Mouse (Mus musculus) gastrocnemius, adult 18-20 months (tissue): ENCODE measurements around the gene Zfp691. TPM values are rescaled to one million over a fixed set of nuclear protein-coding genes. Genes with fewer than 3 reads are reported as not detected.

Experiments used
- DNase-seq: peaks from one replicate; pipeline ENCODE4 v3.0.0; 2021; ENCODE audit warnings: low spot score
- long read RNA-seq, 2 experiments: library from polyadenylated mRNA; stranded (forward); transcript quantifications; one replicate each; pipeline ENCODE4 v2.0.0; 2021
- total RNA-seq, 2 experiments: library from RNA; stranded (reverse); gene quantifications; 2 replicates each; pipeline ENCODE4 v1.2.3; 2021

Zfp691 gene
- total RNA-seq, result 10 to 100 TPM; 18.5 TPM
- long read RNA-seq, experiment 1, transcript Zfp691-204 (2 exons, 1,721 nt), result major isoform, 6 of 11 reads
- long read RNA-seq, experiment 1, partial matches to known transcripts, result 0 of 11 reads
- long read RNA-seq, experiment 1, other reads (novel, unspliced or antisense), result 1 of 11 reads
- long read RNA-seq, experiment 2, partial matches to known transcripts, result 0 of 8 reads
- long read RNA-seq, experiment 2, other reads (novel, unspliced or antisense), result 4 of 8 reads

- DNase-seq, result peak; percentile 98
These were observed at the start of gene Zfp691 for GRCm38 (mm10) chr4:119173851-119174453. Zfp691 (minus strand) TSS chr4:119174195.

- DNase-seq, result no peak
These were observed 49.7 kb upstream of the Zfp691 start for GRCm38 (mm10) chr4:119223696-119224095.

- DNase-seq, result no peak
These were observed 44.2 kb upstream of the Zfp691 start, which contains the start of gene Tmem269 for GRCm38 (mm10) chr4:119218169-119218568. Tmem269 (minus strand) TSS chr4:119218217.

- no peak for DNase-seq
These were observed 42.7 kb upstream of the Zfp691 start for GRCm38 (mm10) chr4:119216667-119217066.

- DNase-seq, result peak; percentile 34
These were observed 30.7 kb upstream of the Zfp691 start for GRCm38 (mm10) chr4:119204672-119205071.

GRCm38 (mm10) chr4:119198105-119198504 is 24.1 kb upstream of the Zfp691 start:
- DNase-seq, result no peak

- no peak for DNase-seq
These were observed 21.8 kb upstream of the Zfp691 start for GRCm38 (mm10) chr4:119195582-119196320.

- DNase-seq, result peak; percentile 85
These were observed 21.1 kb upstream of the Zfp691 start, which contains the start of gene Svbp for GRCm38 (mm10) chr4:119194909-119195581. Svbp (plus strand) TSS chr4:119195306.

- DNase-seq, result no peak
These were observed 18.8 kb upstream of the Zfp691 start for GRCm38 (mm10) chr4:119192757-119193156.

GRCm38 (mm10) chr4:119191273-119191672 is 17.3 kb upstream of the Zfp691 start:
- no peak for DNase-seq

GRCm38 (mm10) chr4:119190618-119191017 is 16.6 kb upstream of the Zfp691 start:
- no peak for DNase-seq

GRCm38 (mm10) chr4:119189864-119190263 is 15.9 kb upstream of the Zfp691 start, which contains the start of gene Ermap:
Ermap (minus strand) TSS chr4:119190011.
- no peak for DNase-seq

- no peak for DNase-seq
These were observed 15.4 kb upstream of the Zfp691 start for GRCm38 (mm10) chr4:119189392-119189791.

- DNase-seq, result no peak
These were observed 14.2 kb upstream of the Zfp691 start for GRCm38 (mm10) chr4:119188060-119188785.

- DNase-seq, result no peak
These were observed 11.8 kb upstream of the Zfp691 start for GRCm38 (mm10) chr4:119185771-119186170.

GRCm38 (mm10) chr4:119183525-119183924 is 9.5 kb upstream of the Zfp691 start:
- no peak for DNase-seq

GRCm38 (mm10) chr4:119181456-119181855 is 7.5 kb upstream of the Zfp691 start:
- no peak for DNase-seq

- no peak for DNase-seq
These were observed 6.2 kb upstream of the Zfp691 start for GRCm38 (mm10) chr4:119180133-119180707.

GRCm38 (mm10) chr4:119178331-119178730 is 4.3 kb upstream of the Zfp691 start:
- no peak for DNase-seq

GRCm38 (mm10) chr4:119177702-119178101 is 3.7 kb upstream of the Zfp691 start:
- DNase-seq, result no peak
